In the genomic region with DNA sequence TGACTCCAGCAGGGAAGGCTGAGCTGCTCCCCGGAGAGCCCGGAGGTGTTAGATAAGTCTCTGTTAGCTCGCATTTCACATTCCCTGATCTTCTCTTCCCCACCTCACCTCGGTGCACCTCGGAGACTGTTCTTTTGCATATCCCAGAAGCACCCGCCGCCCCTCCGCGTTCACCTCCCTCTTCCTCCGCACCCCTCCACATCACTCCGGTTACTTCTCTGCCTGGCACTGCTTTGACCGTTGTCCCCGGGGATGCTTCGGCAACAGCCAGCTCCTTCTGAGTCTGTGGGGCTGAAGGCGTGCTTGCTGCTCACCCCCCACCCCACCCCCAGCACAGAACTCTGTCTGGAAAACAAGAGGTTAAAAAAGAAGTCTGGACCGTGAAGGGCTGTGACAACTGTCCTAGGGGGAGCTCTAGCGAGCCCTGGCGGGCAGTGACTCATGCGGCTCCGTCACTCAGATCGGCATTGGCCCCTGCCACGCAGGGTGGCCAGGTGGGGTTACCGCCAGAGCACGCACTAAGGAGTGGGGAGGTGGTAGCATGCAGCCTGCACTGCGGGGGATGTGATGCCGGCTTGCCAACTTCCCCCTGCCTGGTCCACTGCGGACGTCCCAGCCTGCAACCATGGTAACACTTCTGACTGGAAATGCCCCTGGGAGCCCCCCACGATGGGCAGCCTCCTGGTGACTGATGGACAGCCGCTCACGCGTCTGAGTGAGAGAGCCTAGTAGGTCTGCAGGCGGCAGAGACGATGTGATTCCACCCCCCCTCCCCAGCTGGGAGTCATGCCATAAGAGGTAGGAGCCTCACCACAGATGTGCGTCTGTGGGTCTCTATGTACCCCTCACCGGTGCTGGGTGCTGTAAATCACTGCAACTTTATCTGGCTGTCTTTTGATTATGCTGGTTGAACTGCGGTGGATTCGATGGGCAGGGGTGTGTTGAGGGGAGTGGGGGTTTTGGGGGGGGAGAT, we compare ENCODE assay signal across 8 mouse cellular contexts.
DNase-seq lines count a peak whose midpoint lies in the region; ATAC-seq lines count a peak whose summit lies in the region.

No protein-coding gene starts in this region.

- peak; percentile 29 for DNase-seq in adrenal gland, adult 8-10 months
- peak; percentile 80 to 83 for DNase-seq in cerebellum, postnatal 10 days
- DNase-seq in frontal cortex, postnatal 10 days (ENCODE audit: low spot score in 2 of 2): peak; percentile 63 to 65
- no peak for DNase-seq in B cell, adult 2 months
- DNase-seq in T-cell, adult 2 months (ENCODE audit: low spot score): no peak

- no peak overlapping the region for H3K9ac ChIP-seq in intestine, embryonic 15.5 days
- peak overlapping the region; percentile 24 for H3K9ac ChIP-seq in limb, embryonic 12.5 days (replicated peaks)
- peak overlapping the region; percentile 47 for H3K9ac ChIP-seq in midbrain, embryonic 15.5 days

- H3K27me3 ChIP-seq in intestine, embryonic 15.5 days (replicated peaks): no peaks in the 10 kb centered on the region
- peaks cover 3% of the 10 kb centered on the region; the same call in 1 of the 2 replicates for H3K27me3 ChIP-seq in limb, embryonic 12.5 days
- no peaks in the 10 kb centered on the region for H3K27me3 ChIP-seq in midbrain, embryonic 15.5 days (replicated peaks)

- peak overlapping the region; percentile 59 for H3K4me2 ChIP-seq in intestine, embryonic 15.5 days (replicated peaks)
- peak overlapping the region; percentile 75 for H3K4me2 ChIP-seq in limb, embryonic 12.5 days
- H3K4me2 ChIP-seq in midbrain, embryonic 15.5 days: peak overlapping the region; percentile 69

- WGBS in intestine, embryonic 15.5 days: 11% methylated on average over 38 of the region's 38 CpGs
- WGBS in limb, embryonic 12.5 days: 6% methylated on average over 38 of the region's 38 CpGs
- WGBS in midbrain, embryonic 15.5 days: 5% methylated on average over 38 of the region's 38 CpGs

- H3K27ac ChIP-seq in intestine, embryonic 15.5 days: no peak overlapping the region
- H3K27ac ChIP-seq in limb, embryonic 12.5 days: no peak overlapping the region
- peak overlapping the region; percentile 71 for H3K27ac ChIP-seq in midbrain, embryonic 15.5 days

- H3K4me1 ChIP-seq in intestine, embryonic 15.5 days (replicated peaks): peaks cover 12% of the 10 kb centered on the region
- H3K4me1 ChIP-seq in limb, embryonic 12.5 days (replicated peaks): peaks cover 22% of the 10 kb centered on the region
- peaks cover 36% of the 10 kb centered on the region for H3K4me1 ChIP-seq in midbrain, embryonic 15.5 days

- H3K9me3 ChIP-seq in intestine, embryonic 15.5 days: no peaks in the 10 kb centered on the region
- H3K9me3 ChIP-seq in limb, embryonic 12.5 days: no peaks in the 10 kb centered on the region
- H3K9me3 ChIP-seq in midbrain, embryonic 15.5 days: no peaks in the 10 kb centered on the region

- H3K36me3 ChIP-seq in intestine, embryonic 15.5 days: no peaks in the 10 kb centered on the region
- H3K36me3 ChIP-seq in limb, embryonic 12.5 days: peaks cover 8% of the 10 kb centered on the region; the same call in 1 of the 2 replicates
- no peaks in the 10 kb centered on the region for H3K36me3 ChIP-seq in midbrain, embryonic 15.5 days (replicated peaks)

- peak; percentile 75 for ATAC-seq in intestine, embryonic 15.5 days
- 0 out of 2 replicates have a peak, but pooled peaks have one; percentile 32 for ATAC-seq in limb, embryonic 12.5 days (ENCODE audit: insufficient number of reproducible peaks, insufficient read depth, low FRiP score, low TSS enrichment, low read depth)
- peak; percentile 81 for ATAC-seq in midbrain, embryonic 15.5 days (replicated peaks)

- peak overlapping the region; percentile 16 for H3K4me3 ChIP-seq in intestine, embryonic 15.5 days (replicated peaks)
- peak overlapping the region; percentile 39 for H3K4me3 ChIP-seq in limb, embryonic 12.5 days (replicated peaks)
- peak overlapping the region; percentile 48 for H3K4me3 ChIP-seq in midbrain, embryonic 15.5 days

Comparison
In these comparisons a context has a peak if more than half of its experiments do, and no peak if none do; other contexts are left out.
1. DNase-seq: peak in adrenal gland, adult 8-10 months (single experiment), cerebellum, postnatal 10 days (2 of 2) and frontal cortex, postnatal 10 days (2 of 2); none in B cell, adult 2 months (0 of 2) and T-cell, adult 2 months (single experiment).
2. Peak in every context shown above with its lines, with median percentiles within 50 percentile points of each other: ATAC-seq, H3K4me2 ChIP-seq and H3K4me3 ChIP-seq.